Mouse (Mus musculus) adrenal gland, adult 10 weeks (tissue): ENCODE data around the gene Inka1. TPM values are rescaled to one million over a fixed set of nuclear protein-coding genes. Genes with fewer than 3 reads are reported as not detected.

Experiments
- polyA plus RNA-seq: library from polyadenylated mRNA; stranded (reverse); fragments of 350-450 nt; fragmentation: Illumina TruSeq; extraction: RNeasy Lipid Tissue Mini Kit (QIAGEN cat#74804); gene quantifications from one replicate; pipeline ENCODE4 v1.2.3, GENCODE M21; 2014; ENCODE audit warnings: low read depth, low replicate concordance

Gene Inka1
- polyA plus RNA-seq, result not detected

GRCm38 (mm10) chr9:107985131-107986119 lies at the start of gene Inka1:
Gene Inka1 (minus strand): TSS chr9:107985879.

GRCm38 (mm10) chr9:108001922-108002770 lies 16.5 kb upstream of the Inka1 start, which contains the start of gene Ip6k1:
Gene Ip6k1 (plus strand): TSS chr9:108002501.

GRCm38 (mm10) chr9:107996049-107996448 lies 10.4 kb upstream of the Inka1 start, which contains the start of gene Gm20662:
Gene Gm20662 (plus strand): TSS chr9:107996349.

GRCm38 (mm10) chr9:107992197-107992596 lies 6.5 kb upstream of the Inka1 start, which contains the start of gene Cdhr4:
Gene Cdhr4 (plus strand): TSS chr9:107992497.

GRCm38 (mm10) chr9:107982681-107983346 lies 2.9 kb downstream of the Inka1 start, which contains the start of gene Gm20661:
Gene Gm20661 (plus strand): TSS chr9:107983058.

GRCm38 (mm10) chr9:107975399-107976386 lies 10.0 kb downstream of the Inka1 start, which contains the start of gene Uba7:
Gene Uba7 (plus strand): TSS chr9:107975505.

GRCm38 (mm10) chr9:107949922-107950235 lies 35.8 kb downstream of the Inka1 start, which contains the start of gene Traip:
Gene Traip (plus strand): TSS chr9:107950136.

GRCm38 (mm10) chr9:107935374-107935773 lies 50.3 kb downstream of the Inka1 start, which contains the start of gene Camkv:
Gene Camkv (plus strand): TSS chr9:107935674.

Other genes starting within 250 kb of the Inka1 start
- 169 TPM for gene Rbm5, start 214.9 kb downstream of the Inka1 start, polyA plus RNA-seq
- 106 TPM for gene Rbm6, start 112.6 kb downstream of the Inka1 start, polyA plus RNA-seq
- 0.35 TPM for gene Mon1a, start 97.7 kb downstream of the Inka1 start, polyA plus RNA-seq
- 0.93 TPM for gene Mst1r, start 79.0 kb downstream of the Inka1 start, polyA plus RNA-seq
- gene Actl11, start 57.4 kb downstream of the Inka1 start, polyA plus RNA-seq, result not detected
- 0.64 TPM for gene Camkv, start 50.2 kb downstream of the Inka1 start, polyA plus RNA-seq
- not detected for gene Traip, start 35.7 kb downstream of the Inka1 start, polyA plus RNA-seq
- 2.0 TPM for gene Uba7, start 10.4 kb downstream of the Inka1 start, polyA plus RNA-seq
- not detected for gene Gm20661, start 2.8 kb downstream of the Inka1 start, polyA plus RNA-seq
- not detected for gene Cdhr4, start 6.6 kb upstream of the Inka1 start, polyA plus RNA-seq
- gene Gm20662, start 10.5 kb upstream of the Inka1 start, polyA plus RNA-seq, result not detected
- gene Ip6k1, start 16.6 kb upstream of the Inka1 start, polyA plus RNA-seq, result 27.1 TPM
- gene Gmppb, start 63.4 kb upstream of the Inka1 start, polyA plus RNA-seq, result 0.64 TPM
- gene Amigo3, start 67.3 kb upstream of the Inka1 start, polyA plus RNA-seq, result 0.23 TPM
- not detected for gene Mst1, start 94.6 kb upstream of the Inka1 start, polyA plus RNA-seq
- gene Rnf123, start 97.5 kb upstream of the Inka1 start, polyA plus RNA-seq, result 0.99 TPM
- 40.2 TPM for gene Apeh, start 108.7 kb upstream of the Inka1 start, polyA plus RNA-seq
- 0.35 TPM for gene Bsn, start 204.5 kb upstream of the Inka1 start, polyA plus RNA-seq